Mouse (Mus musculus) liver, embryonic 11.5 days (tissue): ENCODE results near the gene Lmbrd1. TPM values are rescaled to one million over a fixed set of nuclear protein-coding genes. Genes with fewer than 3 reads are reported as not detected.
"Not testable (repeated sequence)": the region's sequence is repeated elsewhere in the genome, so short reads cannot be mapped to it uniquely, and the experiment has no call there.

Experiments used
- ATAC-seq: fragments of 200-750 bp; cut with Nextera tagmentation; replicated peaks from 2 replicates; pipeline ENCODE4 v1.8.0; 2017; ENCODE audit warnings: moderate number of reproducible peaks, mild to moderate bottlenecking, moderate TSS enrichment, moderate library complexity; ENCODE audit not compliant: low FRiP score
- DNase-seq: peaks from one replicate; pipeline ENCODE4 v3.0.0-alpha.2; 2017; ENCODE audit warnings: low spot score
- H3K27ac ChIP-seq: fragments of 300-500 bp; sonication (generic); 2 replicates; pipeline ENCODE4 v1.5.1; 2014; ENCODE audit warnings: mild to moderate bottlenecking, low read depth, low read length, control low read depth
- H3K27me3 ChIP-seq: fragments of 300-500 bp; sonication (generic); replicated peaks from 2 replicates; pipeline ENCODE4 v1.6.1; 2014; ENCODE audit warnings: low read length, mixed read lengths; ENCODE audit not compliant: control insufficient read depth, insufficient read depth
- H3K36me3 ChIP-seq: fragments of 300-500 bp; sonication (generic); 2 replicates; pipeline ENCODE4 v1.6.1; 2014; ENCODE audit warnings: mild to moderate bottlenecking, low read length, moderate library complexity, mixed read lengths; ENCODE audit not compliant: control insufficient read depth, insufficient read depth
- H3K4me1 ChIP-seq: fragments of 300-500 bp; sonication (generic); replicated peaks from 2 replicates; pipeline ENCODE4 v1.6.1; 2014; ENCODE audit warnings: low read length, mixed read lengths; ENCODE audit not compliant: control insufficient read depth, insufficient read depth
- H3K4me2 ChIP-seq: fragments of 300-500 bp; sonication (generic); 2 replicates; pipeline ENCODE4 v1.6.1; 2014; ENCODE audit warnings: mild to moderate bottlenecking, control low read depth, moderate library complexity
- H3K4me3 ChIP-seq: fragments of 300-500 bp; sonication (generic); 2 replicates; pipeline ENCODE4 v1.5.1; 2014; ENCODE audit warnings: low read depth, low read length, control low read depth
- H3K9ac ChIP-seq: fragments of 300-500 bp; sonication (generic); 2 replicates; pipeline ENCODE4 v1.6.1; 2014; ENCODE audit warnings: low read depth, low read length, control low read depth
- H3K9me3 ChIP-seq: fragments of 300-500 bp; sonication (generic); 2 replicates; pipeline ENCODE4 v1.6.1; 2016; ENCODE audit warnings: low read length, inconsistent platforms, mixed read lengths; ENCODE audit not compliant: control insufficient read depth
- WGBS: fragments of 180-500 bp; shearing (Covaris S2); extraction: QIAGEN DNeasy Blood & Tissue Kit; methylation state at CpG from one replicate; pipeline ENCODE4 v1.1.7; 2014; 5-methylcytosine and 5-hydroxymethylcytosine counted together
- polyA plus RNA-seq: library from polyadenylated mRNA; unstranded; fragments of >200 nt; fragmentation: Nextera tagmentation; extraction: Ambion mirVana; gene quantifications from 2 replicates; pipeline ENCODE4 v1.2.1, GENCODE M21; 2014

Gene Lmbrd1
- polyA plus RNA-seq, 1 experiment from 2014 or later = 21.3 TPM

GRCm38 (mm10) chr1:24807971-24808370 is 129.5 kb downstream of the Lmbrd1 start:
- H3K36me3 ChIP-seq, H3K27me3 ChIP-seq, DNase-seq, H3K4me3 ChIP-seq, ATAC-seq, H3K9me3 ChIP-seq, H3K9ac ChIP-seq, H3K4me1 ChIP-seq, H3K27ac ChIP-seq, H3K4me2 ChIP-seq: not testable (repeated sequence)
- 90% methylated on average over 20 of the region's 21 CpGs for WGBS

Other genes starting within 250 kb of the Lmbrd1 start
- gene Col19a1, start 91.2 kb upstream of the Lmbrd1 start, polyA plus RNA-seq = 0.23 TPM in 2 replicates